Mouse (Mus musculus): ENCODE measurements around the gene Bcl7c. TPM values are rescaled to one million over a fixed set of nuclear protein-coding genes. Genes with fewer than 3 reads are reported as not detected.
A peak's percentile ranks its signal among the peaks of the same experiment; 100 is the strongest.

Gene Bcl7c
- total RNA-seq (2014; rRNA removed): 86.8 and 105 TPM in 2 replicates
- 48.8 and 50.9 TPM in 2 replicates for polyA plus RNA-seq (2015; fragmentation: Nextera tagmentation; extraction: Ambion mirVana)

GRCm38 (mm10) chr7:127708207-127709078 is at the start of gene Bcl7c:
Bcl7c (minus strand) TSS chr7:127708933.
- peak; percentile 94 for DNase-seq (ENCODE audit: low spot score)
- WGBS: 1% methylated on average over 77 of the region's 90 CpGs
- H3K9me3 ChIP-seq (ENCODE audit: low read length): no peaks in the 10 kb centered on the region
- H3K4me3 ChIP-seq (ENCODE audit: low read length): peak within 1 kb of the TSS; percentile 75
- peak; percentile 62 for TF ChIP-seq CTCF (IDR thresholded peaks at IDR 0.05; ENCODE audit: low read depth)
- H3K4me2 ChIP-seq (ENCODE audit: low read depth, low read length): peak within 1 kb of the TSS; percentile 77
- peak; percentile 90 for ATAC-seq
- H3K27me3 ChIP-seq (ENCODE audit: insufficient read depth, low read length): no peaks in the 10 kb centered on the region
- H3K36me3 ChIP-seq (ENCODE audit: insufficient read depth, low read length): peaks cover 10% of the 10 kb centered on the region; the same call in 1 of the 2 replicates
- peak within 1 kb of the TSS; percentile 97 for H3K27ac ChIP-seq
- peaks cover 15% of the 10 kb centered on the region for H3K4me1 ChIP-seq (ENCODE audit: insufficient read depth, low read length)
- H3K9ac ChIP-seq (replicated peaks; ENCODE audit: low read length): peak within 1 kb of the TSS; percentile 94

GRCm38 (mm10) chr7:127753741-127754140 is 45.0 kb upstream of the Bcl7c start:
- H3K4me3 ChIP-seq (ENCODE audit: low read length): no peak overlapping the region
- DNase-seq (ENCODE audit: low spot score): no peak
- H3K4me2 ChIP-seq (ENCODE audit: low read depth, low read length): no peak overlapping the region
- no peak overlapping the region for H3K27ac ChIP-seq
- WGBS: 92% methylated on average over 7 of the region's 7 CpGs
- no peak for TF ChIP-seq CTCF (IDR thresholded peaks at IDR 0.05; ENCODE audit: low read depth)
- peaks cover 62% of the 10 kb centered on the region for H3K36me3 ChIP-seq (ENCODE audit: insufficient read depth, low read length)
- H3K4me1 ChIP-seq (ENCODE audit: insufficient read depth, low read length): no peaks in the 10 kb centered on the region
- H3K27me3 ChIP-seq (ENCODE audit: insufficient read depth, low read length): no peaks in the 10 kb centered on the region
- no peaks in the 10 kb centered on the region for H3K9me3 ChIP-seq (ENCODE audit: low read length)
- ATAC-seq: no peak
- no peak overlapping the region for H3K9ac ChIP-seq (replicated peaks; ENCODE audit: low read length)

- TF ChIP-seq CTCF (IDR thresholded peaks at IDR 0.05; ENCODE audit: low read depth): no peak
- Histone ChIP-seq H3K27ac (no peak overlapping the region), H3K27me3 (ENCODE audit: insufficient read depth, low read length) (no peaks in the 10 kb centered on the region), H3K36me3 (ENCODE audit: insufficient read depth, low read length) (peaks cover 62% of the 10 kb centered on the region), H3K9me3 (ENCODE audit: low read length) (no peaks in the 10 kb centered on the region), H3K4me1 (ENCODE audit: insufficient read depth, low read length) (no peaks in the 10 kb centered on the region), H3K4me2 (ENCODE audit: low read depth, low read length) (no peak overlapping the region), H3K4me3 (ENCODE audit: low read length) (no peak overlapping the region), H3K9ac (replicated peaks; ENCODE audit: low read length) (no peak overlapping the region)
- DNase-seq (ENCODE audit: low spot score) (no peak), ATAC-seq (no peak)
- 75% methylated on average over 5 of the region's 5 CpGs for WGBS
Observed at GRCm38 (mm10) chr7:127753158-127753557, 44.4 kb upstream of the Bcl7c start.

GRCm38 (mm10) chr7:127752069-127752468 is 43.3 kb upstream of the Bcl7c start:
- Histone ChIP-seq H3K4me2 (ENCODE audit: low read depth, low read length) (no peak overlapping the region), H3K9me3 (ENCODE audit: low read length) (no peaks in the 10 kb centered on the region), H3K27me3 (ENCODE audit: insufficient read depth, low read length) (no peaks in the 10 kb centered on the region), H3K36me3 (ENCODE audit: insufficient read depth, low read length) (peaks cover 62% of the 10 kb centered on the region), H3K4me1 (ENCODE audit: insufficient read depth, low read length) (no peaks in the 10 kb centered on the region), H3K9ac (replicated peaks; ENCODE audit: low read length) (no peak overlapping the region), H3K27ac (no peak overlapping the region), H3K4me3 (ENCODE audit: low read length) (no peak overlapping the region)
- 93% methylated on average over 27 of the region's 27 CpGs for WGBS
- DNase-seq (ENCODE audit: low spot score): no peak
- no peak for TF ChIP-seq CTCF (IDR thresholded peaks at IDR 0.05; ENCODE audit: low read depth)
- no peak for ATAC-seq

- H3K9ac ChIP-seq (replicated peaks; ENCODE audit: low read length): no peak overlapping the region
- H3K27ac ChIP-seq: no peak overlapping the region
- H3K36me3 ChIP-seq (ENCODE audit: insufficient read depth, low read length): peaks cover 62% of the 10 kb centered on the region
- no peak overlapping the region for H3K4me2 ChIP-seq (ENCODE audit: low read depth, low read length)
- no peaks in the 10 kb centered on the region for H3K27me3 ChIP-seq (ENCODE audit: insufficient read depth, low read length)
- WGBS: 90% methylated on average over 5 of the region's 5 CpGs
- no peak for TF ChIP-seq CTCF (IDR thresholded peaks at IDR 0.05; ENCODE audit: low read depth)
- H3K4me3 ChIP-seq (ENCODE audit: low read length): no peak overlapping the region
- no peaks in the 10 kb centered on the region for H3K9me3 ChIP-seq (ENCODE audit: low read length)
- ATAC-seq: no peak
- DNase-seq (ENCODE audit: low spot score): no peak
- H3K4me1 ChIP-seq (ENCODE audit: insufficient read depth, low read length): no peaks in the 10 kb centered on the region
Observed at GRCm38 (mm10) chr7:127751619-127752018, 42.9 kb upstream of the Bcl7c start.

GRCm38 (mm10) chr7:127750131-127751127 is 41.7 kb upstream of the Bcl7c start:
- no peak for TF ChIP-seq CTCF (IDR thresholded peaks at IDR 0.05; ENCODE audit: low read depth)
- no peak for ATAC-seq
- WGBS: 80% methylated on average over 16 of the region's 19 CpGs
- Histone ChIP-seq H3K4me3 (ENCODE audit: low read length) (no peak overlapping the region), H3K27me3 (ENCODE audit: insufficient read depth, low read length) (no peaks in the 10 kb centered on the region), H3K4me2 (ENCODE audit: low read depth, low read length) (no peak overlapping the region), H3K4me1 (ENCODE audit: insufficient read depth, low read length) (no peaks in the 10 kb centered on the region), H3K9ac (replicated peaks; ENCODE audit: low read length) (no peak overlapping the region), H3K9me3 (ENCODE audit: low read length) (no peaks in the 10 kb centered on the region), H3K36me3 (ENCODE audit: insufficient read depth, low read length) (peaks cover 61% of the 10 kb centered on the region), H3K27ac (no peak overlapping the region)
- DNase-seq (ENCODE audit: low spot score): peak; percentile 63
